Mouse (Mus musculus) hindbrain, postnatal 0 days (tissue): Measurements from ENCODE around the gene Chek2. TPM values are rescaled to one million over a fixed set of nuclear protein-coding genes. Genes with fewer than 3 reads are reported as not detected.

ENCODE experiments used
- ATAC-seq: fragments of 200-750 bp; cut with Nextera tagmentation; 2 replicates; pipeline ENCODE4 v1.8.0; 2017; ENCODE audit warnings: mild to moderate bottlenecking, moderate TSS enrichment, moderate library complexity
- DNase-seq: peaks from one replicate; pipeline ENCODE4 v3.0.0-alpha.2; 2015; ENCODE audit warnings: low spot score
- H3K27ac ChIP-seq: fragments of 300-500 bp; sonication (generic); 2 replicates; pipeline ENCODE4 v1.5.1; 2014; ENCODE audit warnings: mild to moderate bottlenecking
- H3K27me3 ChIP-seq: fragments of 300-500 bp; sonication (generic); 2 replicates; pipeline ENCODE4 v1.6.1; 2014; ENCODE audit warnings: low read length, mixed read lengths; ENCODE audit not compliant: insufficient read depth
- H3K36me3 ChIP-seq: fragments of 300-500 bp; sonication (generic); 2 replicates; pipeline ENCODE4 v1.6.1; 2014; ENCODE audit warnings: low read length, mixed read lengths; ENCODE audit not compliant: insufficient read depth
- H3K4me1 ChIP-seq: fragments of 300-500 bp; sonication (generic); 2 replicates; pipeline ENCODE4 v1.6.1; 2014; ENCODE audit warnings: antibody characterized with exemption, low read length, mixed read lengths; ENCODE audit not compliant: insufficient read depth
- H3K4me2 ChIP-seq: fragments of 300-500 bp; sonication (generic); 2 replicates; pipeline ENCODE4 v1.6.1; 2014; ENCODE audit warnings: low read depth, mild to moderate bottlenecking, low read length, moderate library complexity, mixed read lengths
- H3K4me3 ChIP-seq: fragments of 300-500 bp; sonication (generic); 2 replicates; pipeline ENCODE4 v1.5.1; 2014; ENCODE audit warnings: low read length
- H3K9ac ChIP-seq: fragments of 300-500 bp; sonication (generic); replicated peaks from 2 replicates; pipeline ENCODE4 v1.6.1; 2014; ENCODE audit warnings: mild to moderate bottlenecking, low read length, moderate library complexity, mixed read lengths
- H3K9me3 ChIP-seq: fragments of 300-500 bp; sonication (generic); 2 replicates; pipeline ENCODE4 v1.6.1; 2016; ENCODE audit warnings: low read length, mixed read lengths
- CTCF ChIP-seq: IDR thresholded peaks from 2 replicates; pipeline ENCODE4 v1.5.1; 2016; ENCODE audit warnings: antibody characterized with exemption, control low read depth, low read depth
- WGBS: fragments of 180-500 bp; shearing (Covaris S2); extraction: QIAGEN DNeasy Blood & Tissue Kit; methylation state at CpG from one replicate; pipeline ENCODE4 v1.1.7; 2014; 5-methylcytosine and 5-hydroxymethylcytosine counted together
- polyA plus RNA-seq: library from polyadenylated mRNA; unstranded; fragments of >200 nt; fragmentation: Nextera tagmentation; extraction: Ambion mirVana; gene quantifications from 2 replicates; pipeline ENCODE4 v1.2.1, GENCODE M21; 2015
- total RNA-seq: library from RNA; depleted of rRNA; stranded (reverse); fragments of >200 nt; gene quantifications from 2 replicates; pipeline ENCODE4 v1.2.3, GENCODE M21; 2014

Chek2 gene
- total and polyA plus RNA-seq, 2 experiments from 2014 or later, result 5.1 to 5.5 TPM

DNA sequence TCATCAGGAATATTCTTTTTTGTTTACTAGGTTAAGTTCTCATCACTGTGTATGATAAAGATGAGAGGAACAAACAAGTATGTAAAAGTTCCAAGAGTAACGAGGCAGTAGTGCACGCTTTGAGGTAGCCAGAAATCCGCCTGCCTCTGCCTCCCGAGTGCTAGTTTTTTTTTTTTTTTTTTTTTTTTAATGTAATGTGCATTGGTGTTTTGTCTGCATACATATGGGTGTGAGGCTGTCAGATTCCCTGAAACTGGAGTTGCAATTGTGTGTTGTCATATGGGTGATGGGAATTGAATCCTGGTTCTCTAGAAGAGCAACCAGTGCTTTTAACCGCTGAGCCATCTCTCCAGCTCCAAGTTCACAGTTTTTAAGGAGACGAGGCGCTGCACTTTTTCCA lies 39.3 kb downstream of the Chek2 start:
- H3K27ac ChIP-seq, result peak overlapping the region; percentile 84
- H3K4me1 ChIP-seq, result peaks cover 3% of the 10 kb centered on the region; the same call in 1 of the 2 replicates
- DNase-seq, result no peak
- ATAC-seq, result no peak
- no peaks in the 10 kb centered on the region for H3K27me3 ChIP-seq
- H3K4me2 ChIP-seq, result peak overlapping the region; percentile 96
- no peak for TF ChIP-seq CTCF
- no peaks in the 10 kb centered on the region for H3K36me3 ChIP-seq
- no peaks in the 10 kb centered on the region for H3K9me3 ChIP-seq
- H3K9ac ChIP-seq, result peak overlapping the region; percentile 86
- H3K4me3 ChIP-seq, result peak overlapping the region; percentile 83
- WGBS, result 62% methylated on average over 7 of the region's 7 CpGs

GRCm38 (mm10) chr5:110879584-110880374 lies 40.0 kb downstream of the Chek2 start, which contains the start of gene Ttc28:
Ttc28 (plus strand) TSS chr5:110879803.
- no peaks in the 10 kb centered on the region for H3K27me3 ChIP-seq
- under 1% methylated on average over 80 of the region's 101 CpGs for WGBS
- H3K4me1 ChIP-seq, result peaks cover 3% of the 10 kb centered on the region; the same call in 1 of the 2 replicates
- peak within 1 kb of the TSS; percentile 96 for H3K4me2 ChIP-seq
- DNase-seq, result peak; percentile 96
- H3K9me3 ChIP-seq, result no peaks in the 10 kb centered on the region
- ATAC-seq, result peak; percentile 92
- no peak for TF ChIP-seq CTCF
- no peaks in the 10 kb centered on the region for H3K36me3 ChIP-seq
- peak within 1 kb of the TSS; percentile 83 for H3K4me3 ChIP-seq
- peak within 1 kb of the TSS; percentile 84 for H3K27ac ChIP-seq
- peak within 1 kb of the TSS; percentile 86 for H3K9ac ChIP-seq

DNA sequence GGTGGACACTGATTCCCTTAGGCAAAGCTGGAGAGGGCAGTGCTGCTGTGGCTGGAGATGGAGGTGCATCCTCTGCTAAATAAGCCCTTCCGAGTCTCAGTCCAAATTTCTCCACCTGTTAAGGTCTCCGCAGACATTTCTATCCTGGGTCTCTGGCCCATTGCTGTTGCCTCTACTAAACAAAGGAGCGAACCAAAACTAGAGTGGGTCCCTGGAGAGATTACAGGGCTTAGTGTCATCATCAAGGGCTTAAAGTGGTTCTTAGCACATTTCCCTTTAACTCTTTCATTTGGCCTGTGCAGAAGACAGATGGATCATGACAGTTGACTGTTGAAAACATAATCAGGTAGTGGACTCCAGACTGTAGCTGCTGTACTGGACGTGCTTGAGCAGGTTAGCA lies 48.8 kb downstream of the Chek2 start:
- Histone ChIP-seq H3K9me3 (no peaks in the 10 kb centered on the region), H3K4me2 (no peak overlapping the region), H3K36me3 (peaks cover 4% of the 10 kb centered on the region; the same call in 1 of the 2 replicates), H3K4me1 (no peaks in the 10 kb centered on the region), H3K9ac (no peak overlapping the region), H3K27me3 (no peaks in the 10 kb centered on the region), H3K4me3 (no peak overlapping the region), H3K27ac (no peak overlapping the region)
- ATAC-seq, result no peak
- 74% methylated on average over 4 of the region's 4 CpGs for WGBS
- TF ChIP-seq CTCF, result no peak
- peak; percentile 18 for DNase-seq

- ATAC-seq (no peak), DNase-seq (no peak)
- Histone ChIP-seq H3K27me3 (no peaks in the 10 kb centered on the region), H3K4me2 (no peak overlapping the region), H3K4me1 (no peaks in the 10 kb centered on the region), H3K27ac (no peak overlapping the region), H3K9me3 (no peaks in the 10 kb centered on the region), H3K4me3 (no peak overlapping the region), H3K9ac (no peak overlapping the region), H3K36me3 (peaks cover 13% of the 10 kb centered on the region; the same call in 1 of the 2 replicates)
- 94% methylated on average over 1 of the region's 1 CpGs for WGBS
- TF ChIP-seq CTCF, result no peak
Observed at GRCm38 (mm10) chr5:110889945-110890344, 50.2 kb downstream of the Chek2 start.

DNA sequence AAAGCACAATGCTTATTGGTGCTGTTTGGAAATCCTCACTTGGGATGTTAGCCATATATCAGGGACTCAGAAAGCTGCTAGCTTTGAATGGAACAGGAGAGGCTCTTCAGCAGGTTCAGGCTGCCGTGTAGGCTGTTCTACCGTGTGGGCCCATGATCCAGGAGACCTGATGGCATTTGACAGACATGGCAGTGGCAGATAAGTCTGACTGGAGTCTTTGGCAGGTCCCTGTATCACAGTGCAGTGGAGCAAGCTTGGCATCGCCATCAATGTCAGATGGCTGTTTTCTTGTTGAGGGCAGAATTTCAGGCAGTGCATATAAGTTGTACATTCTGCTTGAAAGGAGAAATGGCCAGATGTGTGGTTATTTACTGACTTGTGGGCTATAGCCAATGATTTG lies 50.8 kb downstream of the Chek2 start:
- no peak overlapping the region for H3K4me2 ChIP-seq
- TF ChIP-seq CTCF, result no peak
- 97% methylated on average over 3 of the region's 3 CpGs for WGBS
- no peaks in the 10 kb centered on the region for H3K27me3 ChIP-seq
- H3K4me3 ChIP-seq, result no peak overlapping the region
- DNase-seq, result no peak
- H3K9ac ChIP-seq, result no peak overlapping the region
- no peaks in the 10 kb centered on the region for H3K4me1 ChIP-seq
- no peaks in the 10 kb centered on the region for H3K9me3 ChIP-seq
- peaks cover 13% of the 10 kb centered on the region; the same call in 1 of the 2 replicates for H3K36me3 ChIP-seq
- H3K27ac ChIP-seq, result no peak overlapping the region
- no peak for ATAC-seq

GRCm38 (mm10) chr5:110897114-110897788 lies 57.5 kb downstream of the Chek2 start:
- DNase-seq (peak; percentile 27), ATAC-seq (peak; percentile 63; the same call in 1 of the 2 replicates)
- Histone ChIP-seq H3K4me1 (no peaks in the 10 kb centered on the region), H3K9ac (no peak overlapping the region), H3K4me2 (no peak overlapping the region), H3K36me3 (peaks cover 13% of the 10 kb centered on the region; the same call in 1 of the 2 replicates), H3K27ac (peak overlapping the region; percentile 58; the same call in 1 of the 2 replicates), H3K27me3 (no peaks in the 10 kb centered on the region), H3K9me3 (no peaks in the 10 kb centered on the region), H3K4me3 (no peak overlapping the region)
- 0 out of 2 replicates have a peak, but pooled peaks have one; percentile 6 for TF ChIP-seq CTCF
- WGBS, result 24% methylated on average over 7 of the region's 7 CpGs
